Mouse (Mus musculus): Measurements from ENCODE around the gene Gm21366. TPM values are rescaled to one million over a fixed set of nuclear protein-coding genes. Genes with fewer than 3 reads are reported as not detected.
"Not testable (repeated sequence)": the region's sequence is repeated elsewhere in the genome, so short reads cannot be mapped to it uniquely, and the experiment has no call there.

The Gm21366 gene
- total RNA-seq (2021): not detected

- intact Hi-C loops (cut with DNase I); DNase-seq: not testable (repeated sequence)
Observed at GRCm38 (mm10) chrY:22861156-22861555, at the start of gene Gm21366. Gm21366 (minus strand) TSS chrY:22861256.

All from heart, postnatal 10 days (tissue).